Mouse (Mus musculus): ENCODE data around the gene Bax.

DNA sequence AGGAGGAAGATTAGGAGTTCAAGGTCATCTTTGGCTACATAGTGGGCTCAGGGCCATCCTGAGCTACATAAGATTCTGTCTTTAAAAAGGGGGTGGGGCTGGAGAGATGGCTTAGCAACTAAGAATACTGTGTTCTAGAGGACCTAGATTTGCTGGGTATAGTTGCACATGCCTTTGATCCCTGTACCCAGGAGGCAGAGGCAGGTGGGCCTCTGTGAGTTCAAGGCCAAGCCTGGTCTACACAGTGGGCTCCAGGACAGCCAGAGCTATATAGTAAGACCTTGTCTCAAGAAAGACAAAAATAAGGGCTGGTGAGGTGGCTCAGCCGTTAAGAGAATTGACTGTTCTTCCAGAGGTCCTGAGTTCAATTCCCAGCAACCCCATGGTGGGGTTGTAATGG lies 16.7 kb downstream of the Bax start:
- no peak for TF ChIP-seq CTCF (IDR thresholded peaks at IDR 0.05)
- no peak for TF ChIP-seq EP300 (IDR thresholded peaks at IDR 0.05; ENCODE audit: insufficient read depth, low read depth, low read length)
- TF ChIP-seq POLR2A (IDR thresholded peaks at IDR 0.05; ENCODE audit: insufficient read depth, low read depth, low read length) = no peak

Data from heart, adult 2 months (tissue).